ENCODE assay signal across 9 mouse cellular contexts in genomic region chr5:131647683-131648119, GRCm38 (mm10).
DNase-seq lines count a peak whose midpoint lies in the region; ATAC-seq lines count a peak whose summit lies in the region.
"Had no signal": no experiment of that assay in that cellular context is flagged by ENCODE, and none has a peak within 500 bp of the region (broad histone marks: within the 10 kb centered on the region; RNA-seq: fewer than 3 reads in every experiment).

No protein-coding gene starts in this region.

- 0 out of 2 replicates have a peak overlapping the region, but pooled peaks have one; percentile 12 for H3K9ac ChIP-seq in kidney, embryonic 14.5 days (ENCODE audit: low read depth, low read length)
- H3K9ac ChIP-seq: midbrain, embryonic 12.5 days had no signal

- H3K4me3 ChIP-seq in kidney, embryonic 14.5 days (ENCODE audit: low read length), result no peak overlapping the region
- H3K4me3 ChIP-seq: midbrain, embryonic 12.5 days had no signal

- peak; percentile 51; the same call in 1 of the 2 replicates for ATAC-seq in frontal cortex, adult (ENCODE audit: low TSS enrichment)
- no peak for ATAC-seq in kidney, embryonic 14.5 days (ENCODE audit: low FRiP score, low TSS enrichment)

- no peaks in the 10 kb centered on the region for H3K27me3 ChIP-seq in kidney, embryonic 14.5 days (ENCODE audit: control insufficient read depth, insufficient read depth, low read length)

- H3K4me1 ChIP-seq in kidney, embryonic 14.5 days (ENCODE audit: control insufficient read depth, insufficient read depth, low read length), result peaks cover 41% of the 10 kb centered on the region

- WGBS in kidney, embryonic 14.5 days, result 12% methylated on average over 4 of the region's 4 CpGs

- H3K4me2 ChIP-seq in kidney, embryonic 14.5 days (replicated peaks; ENCODE audit: low read depth, low read length), result no peak overlapping the region
- H3K4me2 ChIP-seq: midbrain, embryonic 12.5 days had no signal

- H3K9me3 ChIP-seq in kidney, embryonic 14.5 days (ENCODE audit: control insufficient read depth, low read length), result no peaks in the 10 kb centered on the region
- H3K9me3 ChIP-seq: midbrain, embryonic 12.5 days had no signal

- no peaks in the 10 kb centered on the region for H3K36me3 ChIP-seq in kidney, embryonic 14.5 days (ENCODE audit: control insufficient read depth, insufficient read depth, low read length)
- H3K36me3 ChIP-seq: midbrain, embryonic 12.5 days had no signal

- no peak for DNase-seq in frontal cortex, postnatal 25 days (ENCODE audit: low spot score in 2 of 2)
- DNase-seq in embryo, embryonic 10.5 days (ENCODE audit: low spot score), result peak; percentile 57
- peak; percentile 69 to 82 for DNase-seq in heart, adult 18-20 months
- DNase-seq in retina, embryonic 14.5 days (ENCODE audit: low spot score), result peak; percentile 53
- no peak for DNase-seq in natural killer cell, adult 2 months (ENCODE audit: low spot score in 2 of 2)
- no peak for DNase-seq in right cerebral cortex, postnatal 36 days (ENCODE audit: low spot score in 2 of 2)

- H3K27ac ChIP-seq in kidney, embryonic 14.5 days (ENCODE audit: low read depth, low read length), result no peak overlapping the region
- H3K27ac ChIP-seq: midbrain, embryonic 12.5 days had no signal

Comparison
In these comparisons a context has a peak if more than half of its experiments do, and no peak if none do; other contexts are left out.
1. DNase-seq: peak in embryo, embryonic 10.5 days (single experiment), heart, adult 18-20 months (2 of 2) and retina, embryonic 14.5 days (single experiment); none in frontal cortex, postnatal 25 days (0 of 2), natural killer cell, adult 2 months (0 of 2) and right cerebral cortex, postnatal 36 days (0 of 2).